Mouse (Mus musculus): ENCODE data around the gene Spa17. TPM values are rescaled to one million over a fixed set of nuclear protein-coding genes. Genes with fewer than 3 reads are reported as not detected.

Spa17 gene
- total and polyA plus RNA-seq, 2 experiments from 2014 or later, result 13.8 to 14.0 TPM

DNA sequence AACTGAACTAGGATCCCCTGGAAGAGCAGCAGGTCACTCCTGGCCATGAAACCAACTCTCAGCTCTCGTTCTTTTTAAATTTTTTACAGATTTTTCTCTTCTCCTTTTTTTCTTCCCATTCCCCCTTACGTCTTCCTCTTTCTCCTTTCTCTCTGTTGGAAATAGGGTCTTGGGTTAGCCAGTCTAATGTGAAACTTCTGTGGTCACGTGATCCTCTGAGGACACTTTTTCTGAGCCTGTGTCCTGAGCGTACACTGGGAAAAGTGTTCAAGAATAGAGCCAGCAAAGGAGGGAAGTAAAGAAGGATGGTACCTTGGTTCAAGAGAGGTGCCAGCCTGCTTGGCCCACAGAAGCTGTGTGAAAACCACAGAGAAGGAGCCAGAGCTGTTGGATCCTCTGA, 23.1 kb downstream of the Spa17 start:
- Histone ChIP-seq H3K4me3 (ENCODE audit: low read depth, low read length) (no peak overlapping the region), H3K36me3 (replicated peaks; ENCODE audit: control insufficient read depth, insufficient read depth, low read length) (no peaks in the 10 kb centered on the region), H3K27me3 (ENCODE audit: control insufficient read depth, insufficient read depth, low read length) (no peaks in the 10 kb centered on the region), H3K9ac (replicated peaks; ENCODE audit: low read depth, low read length) (no peak overlapping the region), H3K4me1 (ENCODE audit: control insufficient read depth, insufficient read depth) (no peaks in the 10 kb centered on the region), H3K4me2 (ENCODE audit: low read depth, low read length) (no peak overlapping the region), H3K9me3 (replicated peaks; ENCODE audit: control insufficient read depth, low read length) (no peaks in the 10 kb centered on the region), H3K27ac (ENCODE audit: low read depth) (no peak overlapping the region)
- 78% methylated on average over 4 of the region's 4 CpGs for WGBS
- no peak for ATAC-seq (ENCODE audit: insufficient read depth, low read depth)
- TF ChIP-seq CTCF (IDR thresholded peaks at IDR 0.05; ENCODE audit: low read depth) (no peak), EP300 (IDR thresholded peaks at IDR 0.05; ENCODE audit: low read depth) (no peak)
- DNase-seq (ENCODE audit: low spot score), result no peak

DNA sequence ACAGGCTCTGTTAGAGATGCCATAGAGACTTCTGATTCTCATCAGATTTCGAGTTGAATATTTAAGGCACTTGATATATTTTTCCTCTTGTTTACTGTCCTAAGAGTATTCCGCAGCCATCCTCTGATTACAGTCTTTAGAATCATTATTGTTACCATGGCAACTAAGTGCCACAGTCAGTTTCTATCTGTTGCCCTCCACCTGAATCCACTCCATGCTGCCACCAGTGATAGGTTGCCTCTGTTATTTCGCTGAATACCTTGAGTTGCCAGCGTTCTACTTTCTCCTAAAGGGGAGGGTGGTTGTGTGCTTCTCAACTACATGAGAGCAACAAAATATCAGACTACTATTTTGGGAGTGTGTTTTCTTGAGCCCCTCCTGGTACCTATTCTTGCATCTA, 26.8 kb downstream of the Spa17 start:
- no peak overlapping the region for H3K4me2 ChIP-seq (ENCODE audit: low read depth, low read length)
- DNase-seq (ENCODE audit: low spot score) (no peak), ATAC-seq (ENCODE audit: insufficient read depth, low read depth) (no peak)
- H3K27ac ChIP-seq (ENCODE audit: low read depth), result no peak overlapping the region
- H3K4me3 ChIP-seq (ENCODE audit: low read depth, low read length), result no peak overlapping the region
- no peaks in the 10 kb centered on the region for H3K27me3 ChIP-seq (ENCODE audit: control insufficient read depth, insufficient read depth, low read length)
- TF ChIP-seq CTCF (IDR thresholded peaks at IDR 0.05; ENCODE audit: low read depth), result no peak
- no peak for TF ChIP-seq EP300 (IDR thresholded peaks at IDR 0.05; ENCODE audit: low read depth)
- H3K36me3 ChIP-seq (replicated peaks; ENCODE audit: control insufficient read depth, insufficient read depth, low read length), result no peaks in the 10 kb centered on the region
- no peaks in the 10 kb centered on the region for H3K9me3 ChIP-seq (replicated peaks; ENCODE audit: control insufficient read depth, low read length)
- no peak overlapping the region for H3K9ac ChIP-seq (replicated peaks; ENCODE audit: low read depth, low read length)
- H3K4me1 ChIP-seq (ENCODE audit: control insufficient read depth, insufficient read depth), result no peaks in the 10 kb centered on the region
- WGBS, result 64% methylated on average over 4 of the region's 4 CpGs

DNA sequence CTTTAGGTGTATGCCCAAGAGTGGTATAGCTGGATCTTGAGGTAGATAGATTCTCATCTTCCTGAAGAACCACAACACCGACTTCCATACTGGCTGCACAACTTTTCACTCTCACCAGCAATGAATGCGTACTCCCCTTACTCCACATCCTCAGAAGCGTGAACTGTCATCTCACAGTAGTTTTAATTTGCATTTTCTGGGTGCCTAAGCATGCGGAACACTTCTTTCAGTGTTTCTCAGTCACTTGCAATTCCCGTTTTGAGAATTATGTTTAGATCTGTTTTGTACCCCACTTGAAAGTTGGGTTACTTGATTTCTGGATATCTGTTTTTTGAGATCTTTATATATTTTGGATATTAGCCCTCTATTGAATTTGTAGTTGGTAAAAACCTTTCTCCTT, 29.9 kb downstream of the Spa17 start:
- no peak overlapping the region for H3K4me3 ChIP-seq (ENCODE audit: low read depth, low read length)
- H3K9me3 ChIP-seq (replicated peaks; ENCODE audit: control insufficient read depth, low read length), result no peaks in the 10 kb centered on the region
- H3K27ac ChIP-seq (ENCODE audit: low read depth), result no peak overlapping the region
- TF ChIP-seq EP300 (IDR thresholded peaks at IDR 0.05; ENCODE audit: low read depth) (no peak), CTCF (IDR thresholded peaks at IDR 0.05; ENCODE audit: low read depth) (no peak)
- H3K4me1 ChIP-seq (ENCODE audit: control insufficient read depth, insufficient read depth), result no peaks in the 10 kb centered on the region
- no peak overlapping the region for H3K9ac ChIP-seq (replicated peaks; ENCODE audit: low read depth, low read length)
- DNase-seq (ENCODE audit: low spot score) (no peak), ATAC-seq (ENCODE audit: insufficient read depth, low read depth) (no peak)
- H3K27me3 ChIP-seq (ENCODE audit: control insufficient read depth, insufficient read depth, low read length), result no peaks in the 10 kb centered on the region
- no peak overlapping the region for H3K4me2 ChIP-seq (ENCODE audit: low read depth, low read length)
- no peaks in the 10 kb centered on the region for H3K36me3 ChIP-seq (replicated peaks; ENCODE audit: control insufficient read depth, insufficient read depth, low read length)
- WGBS, result 79% methylated on average over 5 of the region's 5 CpGs

DNA sequence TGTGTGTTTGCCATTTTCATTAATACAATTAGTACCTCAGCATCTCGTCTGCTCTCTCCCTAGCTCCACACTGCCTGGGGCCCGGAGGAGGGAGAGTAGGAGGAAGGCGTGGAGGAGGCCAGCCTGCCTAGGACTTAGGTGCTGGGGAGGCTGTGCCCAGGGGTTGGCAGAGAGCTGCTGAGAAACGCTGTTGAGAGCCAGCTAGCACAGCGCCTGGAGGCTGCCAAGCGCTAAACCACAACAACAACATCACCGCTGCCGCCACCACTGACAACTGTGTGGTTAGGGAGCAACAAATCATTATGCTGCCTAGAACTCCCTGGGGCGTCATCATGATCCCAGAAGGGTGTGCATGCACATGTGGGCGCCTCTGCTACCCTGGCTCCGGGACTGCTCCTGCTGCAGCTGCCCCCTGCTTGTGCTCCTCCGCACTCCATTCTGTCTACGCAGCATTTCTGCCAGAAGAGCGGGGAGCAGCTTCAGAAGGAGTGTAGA, 37.0 kb downstream of the Spa17 start:
- WGBS, result 35% methylated on average over 14 of the region's 14 CpGs
- Histone ChIP-seq H3K27me3 (ENCODE audit: control insufficient read depth, insufficient read depth, low read length) (no peaks in the 10 kb centered on the region), H3K36me3 (replicated peaks; ENCODE audit: control insufficient read depth, insufficient read depth, low read length) (no peaks in the 10 kb centered on the region), H3K9ac (replicated peaks; ENCODE audit: low read depth, low read length) (no peak overlapping the region), H3K27ac (ENCODE audit: low read depth) (no peak overlapping the region), H3K4me1 (ENCODE audit: control insufficient read depth, insufficient read depth) (0 out of 2 replicates have a peak, but pooled peaks cover 7% of the 10 kb centered on the region), H3K9me3 (replicated peaks; ENCODE audit: control insufficient read depth, low read length) (no peaks in the 10 kb centered on the region), H3K4me3 (ENCODE audit: low read depth, low read length) (no peak overlapping the region), H3K4me2 (ENCODE audit: low read depth, low read length) (no peak overlapping the region)
- ATAC-seq (ENCODE audit: insufficient read depth, low read depth) (no peak), DNase-seq (ENCODE audit: low spot score) (no peak)
- TF ChIP-seq CTCF (IDR thresholded peaks at IDR 0.05; ENCODE audit: low read depth) (no peak), EP300 (IDR thresholded peaks at IDR 0.05; ENCODE audit: low read depth) (no peak)

DNA sequence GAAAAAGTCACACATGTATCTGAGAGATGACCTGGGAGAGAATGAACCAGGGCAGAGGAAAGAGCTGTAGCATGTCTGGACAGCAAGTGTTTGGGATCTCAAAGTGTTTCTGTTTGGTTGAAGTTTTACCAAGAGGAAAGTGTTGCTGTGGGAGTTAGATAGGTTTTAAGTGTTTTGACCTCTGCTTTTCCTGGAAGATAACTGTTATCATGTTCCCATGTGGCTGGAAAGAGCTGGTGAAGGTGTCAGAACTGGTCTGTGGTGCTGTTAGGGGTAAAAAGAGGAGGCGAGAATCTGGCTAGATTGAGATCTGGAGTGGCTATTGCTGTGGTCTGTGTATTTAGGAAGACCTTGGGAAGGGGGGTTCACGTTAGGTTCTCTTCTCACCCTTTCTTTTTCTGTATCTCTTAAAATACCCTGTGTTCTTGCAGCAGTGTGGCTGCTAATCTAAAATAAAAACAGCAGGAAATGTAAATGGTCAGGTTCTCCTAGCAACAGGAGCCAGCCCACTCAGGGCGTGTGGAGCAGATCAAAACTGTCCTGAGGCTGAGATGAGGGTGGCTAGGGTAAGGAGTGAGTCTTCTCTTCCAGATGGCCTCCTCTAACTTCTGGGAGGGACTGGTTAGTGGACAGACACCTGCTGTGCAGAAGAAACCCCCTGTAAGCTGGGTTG, 41.2 kb downstream of the Spa17 start:
- WGBS, result 23% methylated on average over 3 of the region's 3 CpGs

More for the DNA sequence above, 41.2 kb downstream of the Spa17 start:
- no peaks in the 10 kb centered on the region for H3K9me3 ChIP-seq (replicated peaks; ENCODE audit: control insufficient read depth, low read length)
- ATAC-seq (ENCODE audit: insufficient read depth, low read depth) (no peak), DNase-seq (ENCODE audit: low spot score) (no peak)
- no peak overlapping the region for H3K4me2 ChIP-seq (ENCODE audit: low read depth, low read length)
- H3K9ac ChIP-seq (replicated peaks; ENCODE audit: low read depth, low read length), result no peak overlapping the region
- TF ChIP-seq CTCF (IDR thresholded peaks at IDR 0.05; ENCODE audit: low read depth), result no peak
- TF ChIP-seq EP300 (IDR thresholded peaks at IDR 0.05; ENCODE audit: low read depth), result no peak
- no peak overlapping the region for H3K27ac ChIP-seq (ENCODE audit: low read depth)
- peaks cover 28% of the 10 kb centered on the region for H3K4me1 ChIP-seq (ENCODE audit: control insufficient read depth, insufficient read depth)
- H3K4me3 ChIP-seq (ENCODE audit: low read depth, low read length), result no peak overlapping the region
- no peaks in the 10 kb centered on the region for H3K36me3 ChIP-seq (replicated peaks; ENCODE audit: control insufficient read depth, insufficient read depth, low read length)
- H3K27me3 ChIP-seq (ENCODE audit: control insufficient read depth, insufficient read depth, low read length), result no peaks in the 10 kb centered on the region
